Mouse (Mus musculus) c-Kit-positive CD71-positive TER-119-negative erythroid progenitor cells, embryonic 14.5 days (primary cell): ENCODE measurements at regions not wholly inside any gene's neighbourhood (a gene's known extent, or its start where the extent isn't known, plus 50 kb on each side); places are given as distances from the start of the nearest gene placed in this dataset.
"Not testable (repeated sequence)": the region's sequence is repeated elsewhere in the genome, so short reads cannot be mapped to it uniquely, and the experiment has no call there.

Experiments
- DNase-seq: peaks from one replicate; pipeline ENCODE4 v3.0.0-alpha.2; 2013; ENCODE audit warnings: low read depth

DNA sequence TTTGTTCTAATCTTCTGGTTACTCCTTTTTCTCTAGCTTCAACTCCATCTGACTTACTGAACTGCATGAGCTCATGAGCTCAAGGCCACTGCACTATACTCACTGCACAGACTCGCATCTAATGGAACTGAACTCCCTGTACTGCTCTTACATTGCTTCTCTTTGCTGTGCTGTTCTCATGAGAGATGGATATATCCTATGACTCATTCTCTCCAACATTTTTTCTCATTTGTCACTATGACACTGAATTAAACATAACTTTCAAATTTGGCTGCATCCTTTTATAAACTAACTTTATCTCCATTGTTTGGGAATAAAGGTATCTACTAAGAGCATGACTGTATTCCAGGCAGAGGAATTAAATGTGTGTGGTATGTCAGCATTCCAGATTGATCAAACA lies 806.2 kb downstream of the Rab28 start:
- no peak for DNase-seq

DNA sequence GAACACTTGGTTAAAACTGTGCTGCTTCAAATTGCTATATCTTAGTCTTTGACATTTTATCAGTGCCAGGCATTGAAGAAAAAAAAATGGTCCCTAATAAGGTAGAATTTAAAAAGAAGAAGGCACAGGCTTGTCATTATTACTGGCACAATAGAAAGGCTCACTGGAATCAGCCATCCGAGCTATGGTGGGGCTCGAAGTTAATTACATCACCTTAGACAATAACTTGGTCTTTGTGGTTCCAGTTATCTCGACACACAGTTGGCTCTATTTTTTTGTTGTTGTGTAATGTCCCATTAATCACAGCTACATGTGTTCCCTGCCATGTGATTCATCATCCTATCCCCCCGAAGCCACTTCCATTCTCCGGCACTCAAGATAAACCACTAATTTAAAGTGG lies 825.1 kb downstream of the Rab28 start:
- no peak for DNase-seq

GRCm38 (mm10) chr5:40877756-40878155 lies 830.2 kb downstream of the Rab28 start:
- DNase-seq = no peak

- DNase-seq = not testable (repeated sequence)
Measured at GRCm38 (mm10) chr5:40862349-40862748, 845.6 kb downstream of the Rab28 start.
